Mouse (Mus musculus): Measurements from ENCODE around the gene Rpl36.

- TF ChIP-seq CTCF (IDR thresholded peaks at IDR 0.05; ENCODE audit: extremely low read depth, insufficient read depth, low read length), result no peak
- no peak for TF ChIP-seq POLR2A (IDR thresholded peaks at IDR 0.05; ENCODE audit: extremely low read depth, insufficient read depth, low read length)
Measured at GRCm38 (mm10) chr17:56615136-56615784, 2.0 kb downstream of the Rpl36 start.
